Mouse (Mus musculus) left cerebral cortex, adult 11 months (tissue): ENCODE results near the gene Srrt.

Source experiments
- DNase-seq: peaks from one replicate; pipeline ENCODE4 v3.0.0; 2022; ENCODE audit warnings: low spot score

Gene Srrt

GRCm38 (mm10) chr5:137263897-137264720 is 43.4 kb downstream of the Srrt start:
- DNase-seq = no peak
